Mouse (Mus musculus): ENCODE results near the gene Sult1e1. TPM values are rescaled to one million over a fixed set of nuclear protein-coding genes. Genes with fewer than 3 reads are reported as not detected.

Sult1e1 gene
- total and polyA plus RNA-seq, 3 experiments = 0.84 to 3.9 TPM; not detected in 1

Small RNA genes lying within 50 kb of the gene (microRNA-seq; reads per million reads assigned to microRNA genes)
- gene Mir3969 = 0 reads per million in 2 experiments

Other genes starting within 250 kb of the Sult1e1 start
- not detected for gene Ugt2b38, start 167.4 kb downstream of the Sult1e1 start, total RNA-seq (2021)
- gene Ugt2b38, start 167.4 kb downstream of the Sult1e1 start, polyA plus RNA-seq (2012; rRNA removed) = not detected in 2 replicates
- not detected for gene Ugt2a2, start 109.3 kb downstream of the Sult1e1 start, total RNA-seq (2021)
- gene Ugt2a2, start 109.3 kb downstream of the Sult1e1 start, polyA plus RNA-seq (2012; rRNA removed) = not detected in 2 replicates
- not detected for gene Gm43638, start 104.8 kb downstream of the Sult1e1 start, total RNA-seq (2021)
- not detected in 2 replicates for gene Gm43638, start 104.8 kb downstream of the Sult1e1 start, polyA plus RNA-seq (2012; rRNA removed)
- gene Ugt2a1, start 100.7 kb downstream of the Sult1e1 start, total RNA-seq (2021) = not detected
- gene Ugt2a1, start 100.7 kb downstream of the Sult1e1 start, polyA plus RNA-seq (2012; rRNA removed) = not detected in 2 replicates
- gene Sult1b1, start 53.4 kb downstream of the Sult1e1 start, total RNA-seq (2021) = not detected
- gene Sult1b1, start 53.4 kb downstream of the Sult1e1 start, polyA plus RNA-seq (2012; rRNA removed) = not detected in 2 replicates
- under 1 TPM in 1 of 2 experiments, not detected in 1; 0.40 TPM for gene Sult1d1, start 22.6 kb downstream of the Sult1e1 start, total RNA-seq (2021)
- not detected in 2 replicates for gene Sult1d1, start 22.6 kb downstream of the Sult1e1 start, polyA plus RNA-seq (2012; rRNA removed)
- not detected for gene Csn1s1, start 74.6 kb upstream of the Sult1e1 start, total RNA-seq (2021)
- gene Csn1s1, start 74.6 kb upstream of the Sult1e1 start, polyA plus RNA-seq (2012; rRNA removed) = not detected in 2 replicates
- gene Csn2, start 108.0 kb upstream of the Sult1e1 start, total RNA-seq (2021) = not detected
- gene Csn2, start 108.0 kb upstream of the Sult1e1 start, polyA plus RNA-seq (2012; rRNA removed) = not detected in 2 replicates
- not detected for gene Csn1s2a, start 183.0 kb upstream of the Sult1e1 start, total RNA-seq (2021)
- not detected in 2 replicates for gene Csn1s2a, start 183.0 kb upstream of the Sult1e1 start, polyA plus RNA-seq (2012; rRNA removed)
- gene Csn1s2b, start 216.5 kb upstream of the Sult1e1 start, total RNA-seq (2021) = not detected
- gene Csn1s2b, start 216.5 kb upstream of the Sult1e1 start, polyA plus RNA-seq (2012; rRNA removed) = not detected in 2 replicates
- gene Prr27, start 234.1 kb upstream of the Sult1e1 start, total RNA-seq (2021) = not detected
- gene Prr27, start 234.1 kb upstream of the Sult1e1 start, polyA plus RNA-seq (2012; rRNA removed) = not detected in 2 replicates